Mouse (Mus musculus) intestine, embryonic 14.5 days (tissue): Measurements from ENCODE around the gene Furin. TPM values are rescaled to one million over a fixed set of nuclear protein-coding genes. Genes with fewer than 3 reads are reported as not detected.

Experiments
- ATAC-seq: fragments of 200-750 bp; cut with Nextera tagmentation; replicated peaks from 2 replicates; pipeline ENCODE4 v1.8.0; 2017; ENCODE audit warnings: low read depth, moderate number of reproducible peaks, moderate TSS enrichment, moderate library complexity; ENCODE audit not compliant: low FRiP score, low TSS enrichment
- DNase-seq: peaks from one replicate; pipeline ENCODE4 v3.0.0-alpha.2; 2018; ENCODE audit warnings: low spot score
- H3K27ac ChIP-seq: fragments of 300-500 bp; sonication (generic); 2 replicates; pipeline ENCODE4 v1.5.1; 2014; ENCODE audit warnings: low read depth, mild to moderate bottlenecking, control low read depth
- H3K27me3 ChIP-seq: fragments of 300-500 bp; sonication (generic); replicated peaks from 2 replicates; pipeline ENCODE4 v1.6.1; 2014; ENCODE audit warnings: low read length, control low read depth; ENCODE audit not compliant: control insufficient read depth, insufficient read depth
- H3K36me3 ChIP-seq: fragments of 300-500 bp; sonication (generic); 2 replicates; pipeline ENCODE4 v1.6.1; 2014; ENCODE audit warnings: low read length, control low read depth; ENCODE audit not compliant: control insufficient read depth, insufficient read depth
- H3K4me1 ChIP-seq: fragments of 300-500 bp; sonication (generic); replicated peaks from 2 replicates; pipeline ENCODE4 v1.6.1; 2014; ENCODE audit warnings: low read length, control low read depth, mixed read lengths; ENCODE audit not compliant: control insufficient read depth, insufficient read depth
- H3K4me2 ChIP-seq: fragments of 300-500 bp; sonication (generic); 2 replicates; pipeline ENCODE4 v1.6.1; 2014; ENCODE audit warnings: low read length
- H3K4me3 ChIP-seq: fragments of 300-500 bp; sonication (generic); 2 replicates; pipeline ENCODE4 v1.5.1; 2014; ENCODE audit warnings: low read depth, low read length, control low read depth, mixed read lengths
- H3K9ac ChIP-seq: fragments of 300-500 bp; sonication (generic); 2 replicates; pipeline ENCODE4 v1.6.1; 2014; ENCODE audit warnings: mild to moderate bottlenecking, low read length
- H3K9me3 ChIP-seq: fragments of 300-500 bp; sonication (generic); 2 replicates; pipeline ENCODE4 v1.6.1; 2016; ENCODE audit warnings: low read length, control low read depth; ENCODE audit not compliant: control insufficient read depth
- WGBS: fragments of 180-500 bp; shearing (Covaris S2); extraction: QIAGEN DNeasy Blood & Tissue Kit; methylation state at CpG from one replicate; pipeline ENCODE4 v1.1.7; 2014; 5-methylcytosine and 5-hydroxymethylcytosine counted together
- polyA plus RNA-seq: library from polyadenylated mRNA; unstranded; fragments of >200 nt; fragmentation: Nextera tagmentation; extraction: Ambion mirVana; gene quantifications from 2 replicates; pipeline ENCODE4 v1.2.1, GENCODE M21; 2014

Gene Furin
- polyA plus RNA-seq, 1 experiment from 2014 or later = 10.3 TPM

DNA sequence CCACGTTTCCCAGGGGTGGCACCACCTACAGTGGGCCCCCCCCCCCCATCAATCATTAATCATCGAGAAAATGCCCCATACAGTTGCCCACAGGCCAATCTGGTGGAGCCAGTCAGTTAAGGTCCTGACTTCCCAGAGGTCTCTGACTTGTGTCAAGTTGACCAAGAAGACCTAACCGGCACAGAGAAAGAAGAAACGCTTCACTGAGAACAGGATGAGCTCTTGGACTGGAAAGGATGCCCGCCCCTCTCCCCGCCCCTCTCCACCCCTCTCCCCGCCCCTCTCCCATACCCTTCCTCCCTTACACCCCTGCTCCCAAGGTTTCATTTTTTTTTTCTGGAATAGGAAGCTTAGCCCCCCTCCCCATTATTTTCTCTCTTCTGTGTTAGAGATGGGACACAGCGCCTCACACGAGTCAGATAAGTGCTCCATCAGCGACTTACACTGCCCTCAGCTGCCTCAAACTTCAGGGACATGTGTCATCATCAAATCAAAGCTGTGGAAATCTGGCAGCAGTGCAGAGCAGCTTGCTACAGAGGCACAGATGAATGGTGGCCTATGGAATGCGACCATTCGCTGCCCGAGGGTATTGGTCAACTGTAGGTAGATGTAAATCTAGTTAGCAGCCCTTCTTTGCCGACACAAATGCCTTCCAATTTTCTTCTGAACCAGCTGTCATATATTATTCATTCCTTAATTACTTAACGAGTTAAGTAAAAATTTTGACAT lies 34.0 kb upstream of the Furin start:
- Histone ChIP-seq H3K9me3 (no peaks in the 10 kb centered on the region), H3K36me3 (no peaks in the 10 kb centered on the region), H3K27ac (no peak overlapping the region), H3K9ac (no peak overlapping the region), H3K4me3 (no peak overlapping the region), H3K4me1 (peaks cover 16% of the 10 kb centered on the region; the same call in 1 of the 2 replicates), H3K4me2 (peak overlapping the region; percentile 20; the same call in 1 of the 2 replicates), H3K27me3 (no peaks in the 10 kb centered on the region)
- ATAC-seq (no peak), DNase-seq (no peak)
- 41% methylated on average over 14 of the region's 15 CpGs for WGBS

DNA sequence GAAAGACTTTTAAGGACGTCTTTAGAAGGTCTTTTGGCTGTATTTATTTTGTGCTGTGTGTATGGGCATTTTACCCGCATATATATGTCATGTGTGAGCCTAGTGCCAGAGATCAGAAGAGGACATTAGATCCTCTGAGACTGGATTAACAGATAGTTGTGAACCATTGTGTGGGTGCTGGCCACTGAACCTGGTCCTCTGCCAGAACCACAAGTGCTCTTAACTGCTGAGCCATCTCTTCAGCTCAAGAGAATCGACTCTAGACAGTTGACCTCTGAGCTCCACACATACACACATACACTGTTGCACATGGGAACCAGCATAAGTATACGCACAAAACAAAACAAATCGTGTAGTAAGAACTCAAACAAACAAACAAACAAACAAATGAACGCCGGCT lies 31.3 kb upstream of the Furin start:
- H3K9ac ChIP-seq = no peak overlapping the region
- H3K9me3 ChIP-seq = no peaks in the 10 kb centered on the region
- ATAC-seq = no peak
- H3K4me1 ChIP-seq = peaks cover 7% of the 10 kb centered on the region; the same call in 1 of the 2 replicates
- H3K4me2 ChIP-seq = no peak overlapping the region
- no peaks in the 10 kb centered on the region for H3K36me3 ChIP-seq
- H3K27me3 ChIP-seq = no peaks in the 10 kb centered on the region
- H3K4me3 ChIP-seq = no peak overlapping the region
- no peak for DNase-seq
- no peak overlapping the region for H3K27ac ChIP-seq
- 81% methylated on average over 7 of the region's 7 CpGs for WGBS

DNA sequence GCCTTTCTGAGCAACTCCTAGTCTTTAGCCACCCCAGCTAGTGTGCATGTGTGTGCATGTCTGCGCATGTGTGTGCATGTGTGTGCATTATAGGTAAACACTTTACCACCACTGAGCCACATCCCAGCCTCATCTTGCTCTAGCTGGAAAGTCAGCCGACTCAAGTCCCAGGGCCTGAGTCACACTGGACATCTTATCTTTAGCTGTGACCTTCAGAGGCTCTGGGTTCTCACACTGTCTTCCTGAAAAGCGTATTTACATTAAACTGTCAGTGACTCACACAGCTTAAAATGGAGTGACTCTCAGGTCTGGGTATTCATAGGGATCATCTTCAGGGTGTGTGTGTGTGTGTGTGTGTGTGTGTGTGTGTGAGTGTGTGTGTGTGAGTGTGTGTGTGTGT lies 30.4 kb upstream of the Furin start:
- Histone ChIP-seq H3K9me3 (no peaks in the 10 kb centered on the region), H3K4me2 (no peak overlapping the region), H3K4me3 (no peak overlapping the region), H3K27ac (no peak overlapping the region), H3K27me3 (no peaks in the 10 kb centered on the region), H3K9ac (no peak overlapping the region), H3K4me1 (peaks cover 7% of the 10 kb centered on the region; the same call in 1 of the 2 replicates), H3K36me3 (no peaks in the 10 kb centered on the region)
- no peak for ATAC-seq
- DNase-seq = no peak
- WGBS = 45% methylated on average over 3 of the region's 3 CpGs

DNA sequence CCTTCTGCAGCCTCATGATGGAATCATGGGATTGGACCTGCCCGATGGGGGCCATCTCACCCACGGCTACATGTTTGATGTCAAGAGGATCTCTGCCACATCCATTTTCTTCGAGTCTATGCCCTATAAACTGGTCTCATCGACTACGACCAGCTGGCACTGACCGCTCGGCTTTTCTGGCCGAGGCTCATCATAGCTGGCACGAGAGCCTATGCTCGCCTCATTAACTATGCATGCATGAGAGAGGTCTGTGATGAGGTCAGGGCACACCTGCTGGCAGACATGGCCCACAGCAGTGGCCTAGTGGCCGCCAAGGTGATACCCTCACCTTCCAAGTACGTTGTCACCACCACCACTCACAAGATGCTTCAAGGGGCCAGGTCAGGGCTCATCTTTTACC lies 24.4 kb upstream of the Furin start:
- WGBS = 87% methylated on average over 12 of the region's 12 CpGs
- Histone ChIP-seq H3K4me2 (no peak overlapping the region), H3K4me1 (no peaks in the 10 kb centered on the region), H3K9me3 (no peaks in the 10 kb centered on the region), H3K36me3 (no peaks in the 10 kb centered on the region), H3K27ac (no peak overlapping the region), H3K9ac (no peak overlapping the region), H3K4me3 (no peak overlapping the region), H3K27me3 (no peaks in the 10 kb centered on the region)
- DNase-seq (no peak), ATAC-seq (no peak)

DNA sequence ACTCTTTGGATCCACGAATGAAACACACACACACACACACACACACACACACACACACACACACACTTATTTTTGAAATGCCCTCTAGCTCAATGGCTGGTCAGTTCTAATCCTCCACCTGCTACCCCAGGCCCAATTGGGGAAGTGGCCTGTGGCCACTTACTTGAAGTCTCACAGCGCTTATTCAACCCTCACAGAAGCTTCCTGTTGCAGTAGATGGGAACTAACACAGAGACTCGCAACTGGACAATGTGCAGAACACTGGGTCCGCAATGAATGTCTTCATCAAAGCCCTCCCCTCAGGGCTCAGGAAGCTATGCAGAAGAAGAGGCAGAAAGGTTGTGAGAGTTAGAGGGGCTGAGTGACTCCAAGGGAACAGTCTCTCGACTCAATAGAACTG lies 22.5 kb upstream of the Furin start:
- DNase-seq (no peak), ATAC-seq (no peak)
- Histone ChIP-seq H3K36me3 (no peaks in the 10 kb centered on the region), H3K4me1 (peaks cover 4% of the 10 kb centered on the region), H3K4me3 (no peak overlapping the region), H3K9me3 (no peaks in the 10 kb centered on the region), H3K4me2 (no peak overlapping the region), H3K27me3 (no peaks in the 10 kb centered on the region), H3K27ac (no peak overlapping the region), H3K9ac (no peak overlapping the region)
- WGBS = 72% methylated on average over 5 of the region's 5 CpGs

DNA sequence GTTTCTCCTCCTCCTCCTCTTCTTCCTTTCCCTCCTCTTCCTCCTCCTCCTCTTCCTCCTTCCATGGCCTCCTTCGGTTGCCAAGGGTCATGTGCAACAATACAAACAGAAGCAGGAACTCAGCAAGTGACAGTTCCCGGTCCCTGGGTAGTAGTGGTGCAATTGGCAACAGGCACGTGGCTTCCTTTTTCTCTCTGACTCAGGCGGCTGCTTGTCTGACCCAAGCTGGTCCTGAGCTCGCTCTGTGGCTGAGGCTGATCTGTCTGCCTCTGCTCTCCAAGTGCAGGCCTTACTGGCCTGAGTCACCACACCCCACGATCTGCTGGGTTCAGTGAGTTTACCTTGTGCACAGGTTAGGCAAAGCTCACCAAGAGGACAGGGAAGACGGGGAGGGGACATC lies 21.1 kb upstream of the Furin start:
- no peak overlapping the region for H3K4me3 ChIP-seq
- WGBS = 71% methylated on average over 7 of the region's 7 CpGs
- H3K9ac ChIP-seq = no peak overlapping the region
- no peak for DNase-seq
- peaks cover 5% of the 10 kb centered on the region for H3K4me1 ChIP-seq
- no peak for ATAC-seq
- no peak overlapping the region for H3K4me2 ChIP-seq
- H3K36me3 ChIP-seq = no peaks in the 10 kb centered on the region
- H3K9me3 ChIP-seq = no peaks in the 10 kb centered on the region
- no peak overlapping the region for H3K27ac ChIP-seq
- H3K27me3 ChIP-seq = no peaks in the 10 kb centered on the region

DNA sequence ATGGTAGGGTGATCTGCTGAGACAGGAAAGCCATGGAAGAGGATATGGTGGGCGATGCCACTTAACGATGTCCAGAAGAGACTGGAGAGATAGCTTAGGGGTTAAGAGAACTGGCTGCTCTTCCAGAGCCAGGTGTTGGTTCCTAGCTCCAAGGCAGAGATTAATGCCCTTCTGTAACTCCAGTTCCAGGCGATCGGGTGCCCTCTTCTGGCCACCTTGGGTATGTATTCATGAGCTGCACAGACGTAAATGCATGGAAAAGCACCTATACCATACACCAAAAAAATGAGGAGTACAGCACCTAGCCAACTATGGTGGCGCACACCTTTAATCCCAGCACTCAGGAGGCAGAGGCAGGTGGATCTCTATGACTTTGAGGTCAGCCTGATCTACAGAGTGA lies 19.5 kb upstream of the Furin start:
- H3K4me2 ChIP-seq = no peak overlapping the region
- H3K27me3 ChIP-seq = no peaks in the 10 kb centered on the region
- no peak overlapping the region for H3K9ac ChIP-seq
- DNase-seq (no peak), ATAC-seq (no peak)
- H3K27ac ChIP-seq = no peak overlapping the region
- H3K4me3 ChIP-seq = no peak overlapping the region
- no peaks in the 10 kb centered on the region for H3K9me3 ChIP-seq
- peaks cover 5% of the 10 kb centered on the region for H3K4me1 ChIP-seq
- 80% methylated on average over 6 of the region's 6 CpGs for WGBS
- H3K36me3 ChIP-seq = no peaks in the 10 kb centered on the region

DNA sequence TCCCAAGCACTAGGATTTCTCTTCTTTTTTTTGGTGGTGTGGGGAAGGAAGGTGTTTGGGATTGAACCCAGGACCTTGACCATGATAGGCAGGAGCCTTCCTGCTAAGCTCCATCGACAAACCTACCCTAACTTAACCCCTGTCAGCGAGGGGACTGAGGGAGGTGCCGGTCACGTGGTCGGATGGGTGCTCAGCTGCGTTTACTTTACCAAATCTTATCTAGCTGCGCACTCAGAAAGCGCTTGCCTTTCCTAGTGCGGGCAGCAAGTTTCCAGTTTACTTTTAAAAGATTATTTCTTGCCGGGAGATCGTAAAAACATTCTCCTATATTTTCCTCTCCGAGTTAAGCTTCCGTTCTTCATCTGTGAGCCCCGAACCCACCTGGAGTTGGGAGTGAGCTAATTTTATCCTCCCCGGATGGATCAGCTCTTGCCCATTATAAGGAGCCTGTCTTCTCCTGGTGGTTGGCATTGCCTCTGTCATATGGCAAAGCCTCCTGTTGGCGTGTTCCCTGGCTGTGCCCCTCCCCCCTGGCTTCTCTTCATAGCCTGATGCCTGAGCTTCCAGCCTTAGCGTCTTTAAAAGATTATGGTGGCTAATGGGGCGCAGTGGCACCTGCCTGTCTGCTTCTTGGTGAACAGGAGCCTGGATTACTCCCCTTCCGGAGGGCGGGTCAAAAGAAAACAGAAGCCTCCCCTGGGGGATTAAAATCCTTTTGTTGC lies 17.7 kb upstream of the Furin start:
- ATAC-seq = 0 out of 2 replicates have a peak, but pooled peaks have one; percentile 23
- H3K4me3 ChIP-seq = no peak overlapping the region
- peak overlapping the region; percentile 42 for H3K4me2 ChIP-seq
- peaks cover 5% of the 10 kb centered on the region for H3K4me1 ChIP-seq
- 18% methylated on average over 20 of the region's 20 CpGs for WGBS
- DNase-seq = no peak
- H3K27me3 ChIP-seq = no peaks in the 10 kb centered on the region
- no peak overlapping the region for H3K9ac ChIP-seq
- no peak overlapping the region for H3K27ac ChIP-seq
- H3K36me3 ChIP-seq = no peaks in the 10 kb centered on the region
- H3K9me3 ChIP-seq = no peaks in the 10 kb centered on the region

DNA sequence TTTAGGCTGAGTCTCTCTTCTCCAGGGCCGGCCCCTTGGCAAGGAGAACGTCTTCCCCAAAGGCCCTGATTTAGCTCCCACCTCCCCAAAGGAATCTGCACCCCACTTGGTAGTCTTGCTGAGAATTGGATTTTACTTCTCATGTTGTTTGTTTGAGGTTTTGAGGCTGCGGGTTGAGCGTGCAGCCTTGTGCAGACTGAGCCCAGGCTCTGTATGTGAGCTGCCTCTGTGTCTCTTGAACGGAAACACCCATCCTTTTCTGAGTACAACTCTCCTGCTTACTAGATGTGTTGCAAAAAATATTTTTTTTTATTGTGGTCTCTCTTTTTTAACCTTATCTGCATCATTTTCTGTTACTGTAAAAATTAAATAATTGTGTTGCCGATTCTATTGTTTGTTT lies 16.3 kb upstream of the Furin start:
- peaks cover 5% of the 10 kb centered on the region for H3K4me1 ChIP-seq
- no peaks in the 10 kb centered on the region for H3K9me3 ChIP-seq
- H3K27me3 ChIP-seq = no peaks in the 10 kb centered on the region
- ATAC-seq (no peak), DNase-seq (no peak)
- no peak overlapping the region for H3K4me2 ChIP-seq
- H3K9ac ChIP-seq = no peak overlapping the region
- WGBS = 94% methylated on average over 6 of the region's 6 CpGs
- H3K36me3 ChIP-seq = no peaks in the 10 kb centered on the region
- no peak overlapping the region for H3K4me3 ChIP-seq
- H3K27ac ChIP-seq = no peak overlapping the region
